Mouse (Mus musculus) 3T3-L1 (cell line): ENCODE results near the gene Clpp.
A peak's percentile ranks its signal among the peaks of the same experiment; 100 is the strongest.

Source experiments
- DNase-seq: peaks from one replicate; pipeline ENCODE4 v3.0.0-alpha.2; 2015; ENCODE audit warnings: low read depth, low spot score

Clpp gene

DNA sequence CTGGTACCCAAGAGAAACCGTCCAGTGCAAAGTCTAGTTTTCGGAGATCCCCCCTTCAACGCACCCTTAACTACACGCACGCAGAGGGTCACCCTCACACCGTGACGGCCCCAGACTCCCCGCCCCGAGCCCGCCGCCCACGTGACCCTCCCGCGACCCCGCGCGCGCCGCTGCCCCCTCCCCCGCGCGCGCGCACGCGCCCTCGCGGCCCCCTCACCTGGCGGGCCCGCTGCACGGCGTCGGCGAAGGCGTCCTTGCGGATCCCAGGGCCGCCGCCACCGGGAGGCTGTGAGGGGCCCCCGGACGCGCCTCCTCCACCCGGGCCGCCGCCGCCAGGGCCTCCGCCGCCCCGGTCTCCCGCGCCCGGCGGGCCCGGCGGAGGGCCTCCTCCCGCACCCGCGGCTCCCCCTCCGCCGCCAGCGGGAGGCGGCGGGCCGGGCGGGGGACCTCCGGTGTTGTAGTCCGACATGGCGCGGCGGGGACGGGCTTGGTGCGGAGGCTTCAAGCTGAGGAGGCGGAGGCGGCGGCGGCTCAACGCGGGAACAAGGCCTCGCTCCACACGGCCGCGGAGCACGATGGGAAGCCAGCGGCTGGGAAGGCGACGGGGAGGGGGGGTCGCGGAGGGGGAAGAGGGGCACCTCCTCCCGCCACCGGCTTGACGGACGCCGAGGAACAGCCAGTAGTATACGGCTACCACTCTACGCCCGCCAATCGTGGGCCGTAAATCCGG is 41.0 kb downstream of the Clpp start, which contains the start of gene Khsrp:
Gene Khsrp (minus strand): TSS at position 592 of the 730 bp plus-strand sequence.
- no peak for DNase-seq

- peak; percentile 100 for DNase-seq
Measured at GRCm38 (mm10) chr17:57031661-57032420, 41.7 kb downstream of the Clpp start.

DNA sequence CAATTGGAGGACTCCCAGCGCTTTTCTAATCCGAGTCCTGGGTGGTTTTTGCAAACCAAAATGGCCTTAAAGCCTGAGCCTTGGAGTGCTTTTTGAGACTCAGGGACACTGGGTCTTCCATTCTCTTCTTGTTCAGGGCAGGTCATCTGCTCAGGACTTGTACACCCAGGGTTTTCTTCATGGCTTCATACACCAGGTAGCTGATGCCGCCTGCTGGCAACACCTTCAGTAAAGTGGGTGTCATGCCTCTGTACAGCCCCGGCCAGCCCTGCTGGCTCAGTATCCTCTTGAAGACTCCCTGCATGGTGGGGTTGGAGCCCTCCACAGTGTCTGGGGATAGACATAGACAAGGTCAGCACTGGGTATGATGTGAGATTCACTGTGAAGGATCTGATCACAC is 42.7 kb downstream of the Clpp start:
- DNase-seq: peak; percentile 22

GRCm38 (mm10) chr17:57038978-57039377 is 48.9 kb downstream of the Clpp start:
- no peak for DNase-seq

GRCm38 (mm10) chr17:57041554-57041953 is 51.4 kb downstream of the Clpp start, which contains the start of gene Slc25a41:
Slc25a41 (minus strand) TSS chr17:57041654.
- DNase-seq: no peak
